Mouse (Mus musculus) midbrain, embryonic 11.5 days (tissue): ENCODE results near the gene Rexo2. TPM values are rescaled to one million over a fixed set of nuclear protein-coding genes. Genes with fewer than 3 reads are reported as not detected.
A peak's percentile ranks its signal among the peaks of the same experiment; 100 is the strongest.

Experiments
- ATAC-seq: fragments of 200-750 bp; cut with Nextera tagmentation; 2 replicates; pipeline ENCODE4 v1.8.0; 2017; ENCODE audit warnings: moderate TSS enrichment, moderate library complexity; ENCODE audit not compliant: low FRiP score
- DNase-seq: peaks from one replicate; pipeline ENCODE4 v3.0.0; 2015; ENCODE audit warnings: low spot score; ENCODE audit errors: missing footprints
- H3K27ac ChIP-seq: fragments of 300-500 bp; sonication (generic); 2 replicates; pipeline ENCODE4 v1.5.1; 2014; ENCODE audit warnings: low read depth, low read length
- H3K27me3 ChIP-seq: fragments of 300-500 bp; sonication (generic); 2 replicates; pipeline ENCODE4 v1.6.1; 2014; ENCODE audit warnings: mild to moderate bottlenecking, low read length, moderate library complexity, mixed read lengths; ENCODE audit not compliant: control insufficient read depth, insufficient read depth
- H3K36me3 ChIP-seq: fragments of 300-500 bp; sonication (generic); 2 replicates; pipeline ENCODE4 v1.6.1; 2014; ENCODE audit warnings: mild to moderate bottlenecking, low read length, moderate library complexity, mixed read lengths; ENCODE audit not compliant: control insufficient read depth, insufficient read depth
- H3K4me1 ChIP-seq: fragments of 300-500 bp; sonication (generic); 2 replicates; pipeline ENCODE4 v1.6.1; 2014; ENCODE audit warnings: low read length; ENCODE audit not compliant: control insufficient read depth, insufficient read depth
- H3K4me2 ChIP-seq: fragments of 300-500 bp; sonication (generic); 2 replicates; pipeline ENCODE4 v1.6.1; 2014; ENCODE audit warnings: mild to moderate bottlenecking, moderate library complexity
- H3K4me3 ChIP-seq: fragments of 300-500 bp; sonication (generic); 2 replicates; pipeline ENCODE4 v1.5.1; 2014; ENCODE audit warnings: low read depth, low read length
- H3K9ac ChIP-seq: fragments of 300-500 bp; sonication (generic); 2 replicates; pipeline ENCODE4 v1.6.1; 2014; ENCODE audit warnings: low read length
- H3K9me3 ChIP-seq: fragments of 300-500 bp; sonication (generic); 2 replicates; pipeline ENCODE4 v1.6.1; 2016; ENCODE audit warnings: low read length; ENCODE audit not compliant: control insufficient read depth
- WGBS: fragments of 180-500 bp; shearing (Covaris S2); extraction: QIAGEN DNeasy Blood & Tissue Kit; methylation state at CpG from one replicate; pipeline ENCODE4 v1.1.7; 2014; 5-methylcytosine and 5-hydroxymethylcytosine counted together
- polyA plus RNA-seq: library from polyadenylated mRNA; unstranded; fragments of >200 nt; fragmentation: Nextera tagmentation; extraction: Ambion mirVana; gene quantifications from 2 replicates; pipeline ENCODE4 v1.2.1, GENCODE M21; 2014

The Rexo2 gene
- polyA plus RNA-seq, 1 experiment from 2014 or later: 72.0 TPM

GRCm38 (mm10) chr9:48459391-48459790 lies 21.0 kb downstream of the Rexo2 start:
- Histone ChIP-seq H3K27ac (no peak overlapping the region), H3K4me1 (no peaks in the 10 kb centered on the region), H3K9me3 (no peaks in the 10 kb centered on the region), H3K4me2 (no peak overlapping the region), H3K27me3 (no peaks in the 10 kb centered on the region), H3K36me3 (no peaks in the 10 kb centered on the region), H3K9ac (no peak overlapping the region), H3K4me3 (no peak overlapping the region)
- DNase-seq: no peak
- ATAC-seq: no peak
- WGBS: 87% methylated on average over 5 of the region's 5 CpGs

GRCm38 (mm10) chr9:48458879-48459278 lies 21.5 kb downstream of the Rexo2 start:
- WGBS: 69% methylated on average over 3 of the region's 3 CpGs
- ATAC-seq: no peak

GRCm38 (mm10) chr9:48455961-48456360 lies 24.5 kb downstream of the Rexo2 start:
- H3K9me3 ChIP-seq: no peaks in the 10 kb centered on the region
- WGBS: 95% methylated on average over 3 of the region's 3 CpGs
- H3K4me3 ChIP-seq: no peak overlapping the region
- no peak overlapping the region for H3K9ac ChIP-seq
- H3K4me2 ChIP-seq: no peak overlapping the region
- no peaks in the 10 kb centered on the region for H3K4me1 ChIP-seq
- H3K36me3 ChIP-seq: no peaks in the 10 kb centered on the region
- no peak for DNase-seq
- no peaks in the 10 kb centered on the region for H3K27me3 ChIP-seq
- ATAC-seq: no peak
- no peak overlapping the region for H3K27ac ChIP-seq

More at GRCm38 (mm10) chr9:48458879-48459278, 21.5 kb downstream of the Rexo2 start:
- no peak overlapping the region for H3K9ac ChIP-seq
- H3K27ac ChIP-seq: no peak overlapping the region
- no peaks in the 10 kb centered on the region for H3K27me3 ChIP-seq
- no peaks in the 10 kb centered on the region for H3K4me1 ChIP-seq
- H3K4me2 ChIP-seq: no peak overlapping the region
- no peaks in the 10 kb centered on the region for H3K36me3 ChIP-seq
- H3K9me3 ChIP-seq: no peaks in the 10 kb centered on the region
- no peak overlapping the region for H3K4me3 ChIP-seq
- DNase-seq: no peak

GRCm38 (mm10) chr9:48450066-48450465 lies 30.4 kb downstream of the Rexo2 start:
- DNase-seq (no peak), ATAC-seq (no peak)
- H3K9ac ChIP-seq: no peak overlapping the region
- H3K9me3 ChIP-seq: no peaks in the 10 kb centered on the region
- H3K4me3 ChIP-seq: no peak overlapping the region
- H3K27me3 ChIP-seq: no peaks in the 10 kb centered on the region
- no peak overlapping the region for H3K4me2 ChIP-seq
- 93% methylated on average over 17 of the region's 17 CpGs for WGBS
- H3K4me1 ChIP-seq: no peaks in the 10 kb centered on the region
- no peak overlapping the region for H3K27ac ChIP-seq
- H3K36me3 ChIP-seq: no peaks in the 10 kb centered on the region

GRCm38 (mm10) chr9:48447783-48448209 lies 32.6 kb downstream of the Rexo2 start:
- Histone ChIP-seq H3K4me1 (no peaks in the 10 kb centered on the region), H3K4me2 (no peak overlapping the region), H3K9ac (no peak overlapping the region), H3K27ac (no peak overlapping the region), H3K9me3 (no peaks in the 10 kb centered on the region), H3K36me3 (no peaks in the 10 kb centered on the region), H3K27me3 (no peaks in the 10 kb centered on the region), H3K4me3 (no peak overlapping the region)
- 45% methylated on average over 5 of the region's 5 CpGs for WGBS
- no peak for ATAC-seq
- DNase-seq: peak; percentile 89

GRCm38 (mm10) chr9:48444821-48445220 lies 35.6 kb downstream of the Rexo2 start:
- no peaks in the 10 kb centered on the region for H3K9me3 ChIP-seq
- no peak overlapping the region for H3K27ac ChIP-seq
- no peak overlapping the region for H3K9ac ChIP-seq
- WGBS: 90% methylated on average over 2 of the region's 2 CpGs
- DNase-seq (no peak), ATAC-seq (no peak)
- no peak overlapping the region for H3K4me3 ChIP-seq
- no peaks in the 10 kb centered on the region for H3K36me3 ChIP-seq
- H3K4me1 ChIP-seq: no peaks in the 10 kb centered on the region
- H3K27me3 ChIP-seq: no peaks in the 10 kb centered on the region
- H3K4me2 ChIP-seq: no peak overlapping the region

- no peaks in the 10 kb centered on the region for H3K9me3 ChIP-seq
- ATAC-seq (no peak), DNase-seq (no peak)
- H3K27ac ChIP-seq: no peak overlapping the region
- no peaks in the 10 kb centered on the region for H3K27me3 ChIP-seq
- H3K9ac ChIP-seq: no peak overlapping the region
- H3K4me2 ChIP-seq: no peak overlapping the region
- 67% methylated on average over 1 of the region's 1 CpGs for WGBS
- no peaks in the 10 kb centered on the region for H3K4me1 ChIP-seq
- H3K36me3 ChIP-seq: no peaks in the 10 kb centered on the region
- no peak overlapping the region for H3K4me3 ChIP-seq
Measured at GRCm38 (mm10) chr9:48443873-48444272, 36.5 kb downstream of the Rexo2 start.

- no peaks in the 10 kb centered on the region for H3K27me3 ChIP-seq
- no peak overlapping the region for H3K4me3 ChIP-seq
- no peak overlapping the region for H3K4me2 ChIP-seq
- ATAC-seq: no peak
- whole genome bisulfite sequencing: 89% methylated on average over 8 of the region's 8 CpGs
- no peak overlapping the region for H3K9ac ChIP-seq
- DNase-seq: no peak
- no peak overlapping the region for H3K27ac ChIP-seq
- H3K36me3 ChIP-seq: no peaks in the 10 kb centered on the region
- no peaks in the 10 kb centered on the region for H3K4me1 ChIP-seq
- no peaks in the 10 kb centered on the region for H3K9me3 ChIP-seq
Measured at GRCm38 (mm10) chr9:48432449-48432848, 48.0 kb downstream of the Rexo2 start.

GRCm38 (mm10) chr9:48427176-48427575 lies 53.2 kb downstream of the Rexo2 start:
- Histone ChIP-seq H3K27ac (no peak overlapping the region), H3K4me2 (no peak overlapping the region), H3K36me3 (no peaks in the 10 kb centered on the region), H3K9me3 (no peaks in the 10 kb centered on the region), H3K4me3 (no peak overlapping the region), H3K4me1 (no peaks in the 10 kb centered on the region), H3K27me3 (no peaks in the 10 kb centered on the region), H3K9ac (no peak overlapping the region)
- no peak for DNase-seq
- WGBS: 89% methylated on average over 7 of the region's 7 CpGs
- no peak for ATAC-seq

GRCm38 (mm10) chr9:48423256-48423655 lies 57.2 kb downstream of the Rexo2 start:
- H3K4me3 ChIP-seq: no peak overlapping the region
- no peaks in the 10 kb centered on the region for H3K4me1 ChIP-seq
- no peaks in the 10 kb centered on the region for H3K36me3 ChIP-seq
- H3K4me2 ChIP-seq: no peak overlapping the region
- DNase-seq: no peak
- no peak for ATAC-seq
- 44% methylated on average over 1 of the region's 1 CpGs for WGBS
- no peaks in the 10 kb centered on the region for H3K9me3 ChIP-seq
- no peaks in the 10 kb centered on the region for H3K27me3 ChIP-seq
- no peak overlapping the region for H3K27ac ChIP-seq
- H3K9ac ChIP-seq: no peak overlapping the region
